Mouse (Mus musculus): ENCODE data around the gene Myo1f. TPM values are rescaled to one million over a fixed set of nuclear protein-coding genes. Genes with fewer than 3 reads are reported as not detected.
A peak's percentile ranks its signal among the peaks of the same experiment; 100 is the strongest.
"Not testable (repeated sequence)": the region's sequence is repeated elsewhere in the genome, so short reads cannot be mapped to it uniquely, and the experiment has no call there.

Myo1f gene
- total RNA-seq, 2 experiments from 2014 or later = 2.2 to 2.3 TPM

- no peak for DNase-seq (ENCODE audit: extremely low spot score in 1 of 2, low spot score in 2 of 2)
These were observed 41.8 kb downstream of the Myo1f start for GRCm38 (mm10) chr17:33597271-33597670.

GRCm38 (mm10) chr17:33598506-33598905 is 43.0 kb downstream of the Myo1f start:
- intact Hi-C loops (cut with DNase I) = no loop called here
- DNase-seq (ENCODE audit: extremely low spot score in 1 of 2, low spot score in 2 of 2) = no peak
- no peak overlapping the region for H3K27ac ChIP-seq
- H3K4me3 ChIP-seq = no peak overlapping the region
- no peak for TF ChIP-seq CTCF (IDR thresholded peaks at IDR 0.05)

More at GRCm38 (mm10) chr17:33597271-33597670, 41.8 kb downstream of the Myo1f start:
- intact Hi-C loops (cut with DNase I) = no loop called here
- Histone ChIP-seq H3K4me3 (no peak overlapping the region), H3K27ac (no peak overlapping the region)
- TF ChIP-seq CTCF (IDR thresholded peaks at IDR 0.05) = no peak; the same call in 1 of the 2 replicates

- intact Hi-C loops (cut with DNase I) = no loop called here
- H3K4me3 ChIP-seq = no peak overlapping the region
- TF ChIP-seq CTCF (IDR thresholded peaks at IDR 0.05) = no peak
- no peak for DNase-seq (ENCODE audit: extremely low spot score in 1 of 2, low spot score in 2 of 2)
- no peak overlapping the region for H3K27ac ChIP-seq
These were observed 44.4 kb downstream of the Myo1f start for GRCm38 (mm10) chr17:33599836-33600475.

DNA sequence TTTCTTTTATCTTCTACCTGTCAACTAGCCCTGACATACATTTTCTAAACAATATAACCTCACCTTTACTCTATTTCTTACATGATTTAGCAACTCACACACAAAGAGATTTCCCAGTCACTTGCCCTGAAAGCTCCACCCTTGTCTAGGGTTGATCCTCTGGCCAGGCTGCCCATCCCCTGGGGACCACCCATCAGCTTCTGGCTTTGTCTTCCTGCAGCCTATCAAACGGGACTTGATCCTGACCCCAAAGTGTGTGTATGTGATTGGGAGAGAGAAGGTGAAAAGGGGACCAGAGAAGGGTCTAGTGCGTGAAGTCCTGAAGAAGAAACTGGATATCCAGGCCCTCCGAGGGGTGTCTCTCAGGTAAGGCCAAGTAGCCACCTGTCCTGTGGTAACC is 45.3 kb downstream of the Myo1f start:
- DNase-seq (ENCODE audit: extremely low spot score in 1 of 2, low spot score in 2 of 2) = no peak
- intact Hi-C loops (cut with DNase I) = no loop called here
- no peak overlapping the region for H3K4me3 ChIP-seq
- no peak for TF ChIP-seq CTCF (IDR thresholded peaks at IDR 0.05)
- H3K27ac ChIP-seq = no peak overlapping the region

DNA sequence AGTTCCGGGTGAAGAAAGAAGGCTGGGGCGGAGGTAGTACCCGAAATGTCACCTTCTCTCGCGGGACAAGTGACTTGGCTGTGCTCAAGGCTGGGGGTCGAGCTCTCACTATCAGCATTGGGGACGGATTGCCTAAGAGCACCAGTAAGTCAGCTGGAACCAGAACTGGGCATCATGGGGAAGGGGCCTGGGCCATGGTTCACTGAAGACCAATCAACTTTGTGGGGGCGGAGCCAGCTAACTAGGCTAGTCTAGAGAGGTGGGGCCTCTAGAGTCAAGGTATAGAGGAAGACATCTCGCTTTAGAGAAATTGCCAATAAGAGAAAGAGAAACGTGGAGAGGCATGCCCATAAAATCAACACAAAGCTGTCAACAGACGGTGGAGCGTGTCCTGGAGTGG is 46.4 kb downstream of the Myo1f start:
- DNase-seq (ENCODE audit: extremely low spot score in 1 of 2, low spot score in 2 of 2) = no peak
- TF ChIP-seq CTCF (IDR thresholded peaks at IDR 0.05) = no peak

GRCm38 (mm10) chr17:33607273-33607672 is 51.8 kb downstream of the Myo1f start:
- H3K4me3 ChIP-seq = no peak overlapping the region
- DNase-seq (ENCODE audit: extremely low spot score in 1 of 2, low spot score in 2 of 2) = no peak
- TF ChIP-seq CTCF (IDR thresholded peaks at IDR 0.05) = no peak
- intact Hi-C loops (cut with DNase I) = no loop called here
- no peak overlapping the region for H3K27ac ChIP-seq

More for the DNA sequence above, 46.4 kb downstream of the Myo1f start:
- Histone ChIP-seq H3K27ac (no peak overlapping the region), H3K4me3 (no peak overlapping the region)
- intact Hi-C loops (cut with DNase I) = no loop called here

DNA sequence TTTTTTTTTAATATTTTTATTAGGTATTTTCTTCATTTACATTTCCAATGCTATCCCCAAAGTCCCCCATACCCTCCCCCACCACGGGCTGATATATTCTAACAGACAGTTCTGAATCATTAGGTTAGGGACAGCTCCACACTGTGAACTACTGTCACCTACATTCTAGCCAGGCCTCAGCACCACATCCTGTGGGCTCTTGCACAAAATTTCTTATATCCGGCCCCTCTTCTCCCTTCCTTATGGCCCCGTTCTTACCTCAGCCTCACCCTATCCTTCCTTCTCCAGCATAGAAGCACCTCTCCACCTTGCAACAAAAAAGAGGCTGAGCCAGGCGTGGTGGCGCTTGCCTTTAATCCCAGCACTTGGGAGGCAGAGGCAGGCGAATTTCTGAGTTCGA is 55.0 kb downstream of the Myo1f start:
- Histone ChIP-seq H3K27ac (no peak overlapping the region), H3K4me3 (no peak overlapping the region)
- intact Hi-C loops (cut with DNase I) = no loop called here
- no peak for DNase-seq (ENCODE audit: extremely low spot score in 1 of 2, low spot score in 2 of 2)
- TF ChIP-seq CTCF (IDR thresholded peaks at IDR 0.05) = no peak

- intact Hi-C loops (cut with DNase I); H3K4me3 ChIP-seq; H3K27ac ChIP-seq; DNase-seq (ENCODE audit: extremely low spot score in 1 of 2, low spot score in 2 of 2): not testable (repeated sequence)
These were observed 58.2 kb downstream of the Myo1f start for GRCm38 (mm10) chr17:33613726-33614125.

- Histone ChIP-seq H3K4me3 (no peak overlapping the region), H3K27ac (no peak overlapping the region)
- intact Hi-C loops (cut with DNase I) = loop anchor here (5.0 kb wide), 1 partner anchor 185 kb away; no protein-coding TSS in a partner anchor
- no peak for TF ChIP-seq CTCF (IDR thresholded peaks at IDR 0.05)
- DNase-seq (ENCODE audit: extremely low spot score in 1 of 2, low spot score in 2 of 2) = no peak
These were observed 71.8 kb downstream of the Myo1f start for GRCm38 (mm10) chr17:33627281-33627680.

GRCm38 (mm10) chr17:33628621-33629486 is 73.3 kb downstream of the Myo1f start, which contains the start of gene Zfp414:
Zfp414 (plus strand) TSS chr17:33629090.
- H3K4me3 ChIP-seq = peak within 1 kb of the TSS; percentile 86
- intact Hi-C loops (cut with DNase I) = loop anchor here (5.0 kb wide), 1 partner anchor 187 kb away; no protein-coding TSS in a partner anchor
- peak; percentile 87 to 89 for DNase-seq (ENCODE audit: extremely low spot score in 1 of 2, low spot score in 2 of 2)

DNA sequence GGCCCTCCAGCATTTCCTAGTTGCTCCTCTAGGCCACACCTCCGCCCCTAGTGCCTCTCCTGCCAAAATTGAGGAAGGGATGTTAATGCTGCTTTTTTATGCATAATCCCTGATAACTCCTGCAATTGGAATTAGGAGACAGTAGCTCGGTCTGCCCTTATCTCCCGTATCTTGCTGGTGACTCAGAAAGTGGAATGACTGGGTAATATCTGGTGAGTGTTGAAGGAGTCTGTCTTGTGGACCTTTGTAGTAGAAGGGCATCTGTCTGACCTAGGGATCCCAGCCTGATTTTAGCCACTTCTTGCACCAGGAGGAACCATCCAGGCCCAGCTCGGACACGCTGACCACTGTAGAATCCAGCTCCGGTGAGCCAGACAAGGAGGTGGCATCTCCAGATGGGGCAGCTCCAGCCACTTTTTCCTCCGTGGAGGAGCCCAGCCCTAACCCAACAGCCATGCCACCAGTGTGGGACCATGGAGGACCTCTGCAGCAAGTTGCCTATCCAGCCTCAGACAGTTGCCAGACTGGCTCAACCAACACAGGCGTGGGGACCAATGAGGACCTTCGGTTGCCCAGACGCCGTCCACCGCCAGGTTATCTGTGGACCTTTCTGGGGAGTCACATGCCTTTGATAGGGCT is 74.1 kb downstream of the Myo1f start:
- no peak for TF ChIP-seq CTCF (IDR thresholded peaks at IDR 0.05)
- Histone ChIP-seq H3K4me3 (peak overlapping the region; percentile 86), H3K27ac (peak overlapping the region; percentile 99)
- intact Hi-C loops (cut with DNase I) = loop anchor here (5.0 kb wide), 1 partner anchor 187 kb away; no protein-coding TSS in a partner anchor
- DNase-seq (ENCODE audit: extremely low spot score in 1 of 2, low spot score in 2 of 2) = no peak

More at GRCm38 (mm10) chr17:33628621-33629486, 73.3 kb downstream of the Myo1f start, which contains the start of gene Zfp414:
- TF ChIP-seq CTCF (IDR thresholded peaks at IDR 0.05) = no peak
- H3K27ac ChIP-seq = peak within 1 kb of the TSS; percentile 99

All from left cerebral cortex, adult 2 months (tissue).